Mouse (Mus musculus) liver, postnatal 0 days (tissue): ENCODE results near the gene Gpalpp1. TPM values are rescaled to one million over a fixed set of nuclear protein-coding genes. Genes with fewer than 3 reads are reported as not detected.

Experiments used
- ATAC-seq: fragments of 200-750 bp; cut with Nextera tagmentation; 2 replicates; pipeline ENCODE4 v1.8.0; 2017; ENCODE audit warnings: mild to moderate bottlenecking, moderate library complexity
- DNase-seq: peaks from one replicate; pipeline ENCODE4 v3.0.0-alpha.2; 2016
- H3K27ac ChIP-seq: fragments of 300-500 bp; sonication (generic); 2 replicates; pipeline ENCODE4 v1.5.1; 2014; ENCODE audit warnings: antibody characterized with exemption, moderate library complexity, mild to moderate bottlenecking, low read depth
- H3K27me3 ChIP-seq: fragments of 300-500 bp; sonication (generic); 2 replicates; pipeline ENCODE4 v1.6.1; 2014; ENCODE audit warnings: low read length, control low read depth, mixed read lengths; ENCODE audit not compliant: insufficient read depth
- H3K36me3 ChIP-seq: fragments of 300-500 bp; sonication (generic); replicated peaks from 2 replicates; pipeline ENCODE4 v1.6.1; 2014; ENCODE audit warnings: mild to moderate bottlenecking, control low read depth, low read length, moderate library complexity, mixed read lengths; ENCODE audit not compliant: insufficient read depth
- H3K4me1 ChIP-seq: fragments of 300-500 bp; sonication (generic); 2 replicates; pipeline ENCODE4 v1.6.1; 2014; ENCODE audit warnings: antibody characterized with exemption, mild to moderate bottlenecking, control low read depth; ENCODE audit not compliant: insufficient read depth
- H3K4me2 ChIP-seq: fragments of 300-500 bp; sonication (generic); 2 replicates; pipeline ENCODE4 v1.6.1; 2014; ENCODE audit warnings: low read depth, mild to moderate bottlenecking, low read length, moderate library complexity, mixed read lengths
- H3K4me3 ChIP-seq: fragments of 300-500 bp; sonication (generic); 2 replicates; pipeline ENCODE4 v1.5.1; 2014; ENCODE audit warnings: low read depth, low read length
- H3K9ac ChIP-seq: fragments of 300-500 bp; sonication (generic); replicated peaks from 2 replicates; pipeline ENCODE4 v1.6.1; 2014; ENCODE audit warnings: mild to moderate bottlenecking, moderate library complexity
- H3K9me3 ChIP-seq: fragments of 300-500 bp; sonication (generic); 2 replicates; pipeline ENCODE4 v1.6.1; 2016; ENCODE audit warnings: mild to moderate bottlenecking, control low read depth, low read length, mixed read lengths
- CTCF ChIP-seq: sonication (generic); IDR thresholded peaks from 2 replicates; pipeline ENCODE4 v1.5.1; 2016; ENCODE audit warnings: antibody characterized with exemption, low read depth
- EP300 ChIP-seq: IDR thresholded peaks from 2 replicates; pipeline ENCODE4 v1.6.1; 2016; ENCODE audit warnings: antibody characterized with exemption, low read depth, mild to moderate bottlenecking
- WGBS: fragments of 180-500 bp; shearing (Covaris S2); extraction: QIAGEN DNeasy Blood & Tissue Kit; methylation state at CpG from one replicate; pipeline ENCODE4 v1.1.7; 2014; ENCODE audit not compliant: insufficient replicate concordance; 5-methylcytosine and 5-hydroxymethylcytosine counted together
- polyA plus RNA-seq: library from polyadenylated mRNA; unstranded; fragments of >200 nt; fragmentation: Nextera tagmentation; extraction: Ambion mirVana; gene quantifications from 2 replicates; pipeline ENCODE4 v1.2.1, GENCODE M21; 2015

Gpalpp1 gene
- polyA plus RNA-seq, 1 experiment from 2014 or later: 3.2 TPM

GRCm38 (mm10) chr14:76151820-76152161 lies 41.2 kb upstream of the Gpalpp1 start:
- Histone ChIP-seq H3K36me3 (no peaks in the 10 kb centered on the region), H3K4me3 (peak overlapping the region; percentile 66), H3K4me1 (peaks cover 24% of the 10 kb centered on the region), H3K27me3 (no peaks in the 10 kb centered on the region), H3K27ac (peak overlapping the region; percentile 94), H3K4me2 (peak overlapping the region; percentile 82), H3K9me3 (no peaks in the 10 kb centered on the region), H3K9ac (peak overlapping the region; percentile 80)
- ATAC-seq: no peak
- WGBS: under 1% methylated on average over 10 of the region's 10 CpGs
- no peak for DNase-seq
- TF ChIP-seq CTCF: no peak
- no peak for TF ChIP-seq EP300

DNA sequence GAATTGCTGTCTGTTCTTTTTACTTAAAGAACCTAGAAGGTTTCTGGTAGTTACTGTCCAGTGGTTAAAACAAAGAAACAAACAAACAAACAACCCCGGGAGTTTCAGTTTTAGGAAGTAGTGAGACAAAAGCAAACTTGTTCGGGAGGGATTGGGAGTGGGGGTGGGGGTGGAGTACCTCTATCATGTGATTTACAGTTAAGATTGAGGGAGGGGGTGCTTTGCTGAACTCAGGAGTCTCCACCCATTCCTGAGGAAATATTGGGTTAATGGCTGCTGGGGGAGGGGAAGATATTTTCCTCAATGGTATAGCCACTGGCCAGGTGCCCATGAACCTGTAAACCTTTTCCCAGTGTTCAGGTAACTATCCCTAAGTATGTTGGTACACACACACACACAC lies 40.5 kb upstream of the Gpalpp1 start:
- H3K27me3 ChIP-seq: no peaks in the 10 kb centered on the region
- no peak overlapping the region for H3K27ac ChIP-seq
- DNase-seq: no peak
- 37% methylated on average over 2 of the region's 2 CpGs for WGBS
- H3K4me2 ChIP-seq: no peak overlapping the region
- H3K4me3 ChIP-seq: no peak overlapping the region
- no peaks in the 10 kb centered on the region for H3K36me3 ChIP-seq
- peaks cover 24% of the 10 kb centered on the region for H3K4me1 ChIP-seq
- no peak for ATAC-seq
- TF ChIP-seq EP300: no peak
- no peak for TF ChIP-seq CTCF
- no peaks in the 10 kb centered on the region for H3K9me3 ChIP-seq
- no peak overlapping the region for H3K9ac ChIP-seq

GRCm38 (mm10) chr14:76150499-76150898 lies 39.9 kb upstream of the Gpalpp1 start:
- Histone ChIP-seq H3K9ac (no peak overlapping the region; the same call in 1 of the 2 replicates), H3K9me3 (no peaks in the 10 kb centered on the region), H3K4me1 (peaks cover 24% of the 10 kb centered on the region), H3K36me3 (no peaks in the 10 kb centered on the region), H3K27ac (no peak overlapping the region), H3K27me3 (no peaks in the 10 kb centered on the region), H3K4me3 (no peak overlapping the region), H3K4me2 (no peak overlapping the region; the same call in 1 of the 2 replicates)
- 76% methylated on average over 11 of the region's 11 CpGs for WGBS
- ATAC-seq: no peak
- no peak for TF ChIP-seq CTCF
- no peak for TF ChIP-seq EP300
- DNase-seq: no peak

DNA sequence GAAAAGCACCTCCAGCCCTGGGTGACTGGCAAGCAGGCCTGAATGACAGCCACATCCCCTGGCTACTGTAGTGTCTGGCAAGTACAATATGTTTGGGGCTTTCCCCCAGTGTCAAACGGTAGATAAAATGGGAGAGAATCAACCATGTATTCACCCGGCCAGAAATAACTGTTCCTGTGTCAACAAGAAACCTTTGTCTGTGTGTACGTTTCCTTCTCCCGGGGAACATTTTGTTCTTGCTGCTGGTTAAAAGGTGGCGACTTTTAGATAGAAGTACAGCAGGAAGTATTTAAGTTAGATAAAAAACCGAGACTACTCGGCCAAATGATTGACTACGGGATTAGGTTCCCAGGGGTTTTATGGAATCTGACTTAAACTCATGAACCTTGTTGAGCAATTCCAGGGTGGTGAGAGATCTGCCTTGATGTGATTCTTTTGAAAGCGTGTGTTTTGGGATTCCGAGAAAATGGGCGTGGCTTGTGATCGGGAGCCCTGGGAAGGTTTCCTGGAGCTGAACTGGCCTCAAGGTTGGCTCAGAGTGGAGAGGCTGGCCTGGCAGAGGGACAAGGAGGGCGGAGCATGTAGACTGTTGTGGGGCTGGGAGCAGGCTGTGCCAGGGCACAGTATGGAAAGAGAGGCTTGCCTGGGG lies 39.1 kb upstream of the Gpalpp1 start:
- H3K27me3 ChIP-seq: no peaks in the 10 kb centered on the region
- TF ChIP-seq EP300: peak; percentile 96
- no peak for TF ChIP-seq CTCF
- H3K36me3 ChIP-seq: no peaks in the 10 kb centered on the region
- ATAC-seq (peak; percentile 57), DNase-seq (peak; percentile 85)
- peak overlapping the region; percentile 18; the same call in 1 of the 2 replicates for H3K9ac ChIP-seq
- peak overlapping the region; percentile 32 for H3K4me3 ChIP-seq
- H3K9me3 ChIP-seq: no peaks in the 10 kb centered on the region
- H3K4me1 ChIP-seq: peaks cover 24% of the 10 kb centered on the region
- H3K27ac ChIP-seq: peak overlapping the region; percentile 69
- H3K4me2 ChIP-seq: peak overlapping the region; percentile 60
- WGBS: 17% methylated on average over 13 of the region's 13 CpGs

DNA sequence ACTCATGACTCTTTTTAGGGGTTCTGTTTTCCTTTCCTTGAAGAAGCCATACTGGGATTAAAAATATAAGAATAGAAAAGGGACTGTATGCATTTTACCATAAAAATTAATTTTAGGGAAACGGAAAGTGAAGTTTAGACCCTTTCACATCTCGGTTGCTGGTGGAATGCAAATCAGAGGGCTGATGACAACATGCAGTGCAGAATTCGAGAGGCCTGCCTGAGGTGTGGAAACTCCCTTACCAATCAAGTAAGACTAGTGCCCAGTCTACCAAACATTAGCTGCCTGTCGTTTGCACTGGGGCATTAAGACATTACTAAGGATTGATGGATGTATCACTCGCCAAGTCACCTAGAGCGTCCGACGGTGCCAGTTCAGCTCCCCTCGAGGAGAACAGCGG lies 37.7 kb upstream of the Gpalpp1 start:
- 87% methylated on average over 10 of the region's 10 CpGs for WGBS
- DNase-seq: no peak
- Histone ChIP-seq H3K4me2 (no peak overlapping the region), H3K27me3 (no peaks in the 10 kb centered on the region), H3K9ac (no peak overlapping the region), H3K9me3 (no peaks in the 10 kb centered on the region), H3K4me3 (no peak overlapping the region), H3K27ac (no peak overlapping the region), H3K36me3 (no peaks in the 10 kb centered on the region), H3K4me1 (peaks cover 23% of the 10 kb centered on the region)
- TF ChIP-seq CTCF: no peak
- TF ChIP-seq EP300: no peak
- ATAC-seq: no peak

- 78% methylated on average over 6 of the region's 6 CpGs for WGBS
- no peak overlapping the region for H3K27ac ChIP-seq
- H3K9ac ChIP-seq: no peak overlapping the region
- H3K4me1 ChIP-seq: peaks cover 18% of the 10 kb centered on the region
- no peak overlapping the region for H3K4me3 ChIP-seq
- ATAC-seq (no peak), DNase-seq (no peak)
- H3K27me3 ChIP-seq: no peaks in the 10 kb centered on the region
- no peaks in the 10 kb centered on the region for H3K9me3 ChIP-seq
- no peak overlapping the region for H3K4me2 ChIP-seq
- TF ChIP-seq CTCF (no peak), EP300 (no peak)
- H3K36me3 ChIP-seq: no peaks in the 10 kb centered on the region
Measured at GRCm38 (mm10) chr14:76147061-76147460, 36.5 kb upstream of the Gpalpp1 start.

DNA sequence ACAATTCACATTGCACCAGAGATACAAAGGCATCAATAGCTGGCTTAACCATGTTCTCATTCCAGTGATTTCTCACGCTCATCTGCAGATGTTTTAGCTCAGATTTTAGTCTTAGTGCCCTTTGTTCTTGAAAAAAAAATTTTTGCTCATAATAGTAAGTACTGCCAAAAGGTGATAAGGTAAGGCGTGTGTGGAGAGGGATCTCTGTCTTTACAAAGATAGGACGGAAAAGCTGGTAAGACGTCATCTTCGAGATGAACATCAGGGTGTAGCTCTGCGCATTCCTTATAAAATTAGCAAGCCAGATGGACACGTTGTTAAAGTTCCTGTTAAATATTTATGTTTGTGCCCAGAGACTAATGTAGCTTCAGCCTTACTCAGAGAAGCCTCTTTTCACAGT lies 35.3 kb upstream of the Gpalpp1 start:
- DNase-seq: no peak
- Histone ChIP-seq H3K4me3 (no peak overlapping the region), H3K27me3 (no peaks in the 10 kb centered on the region), H3K4me2 (peak overlapping the region; percentile 16; the same call in 1 of the 2 replicates), H3K9me3 (no peaks in the 10 kb centered on the region), H3K4me1 (peaks cover 13% of the 10 kb centered on the region), H3K27ac (no peak overlapping the region), H3K36me3 (no peaks in the 10 kb centered on the region), H3K9ac (no peak overlapping the region)
- TF ChIP-seq EP300 (peak; percentile 89), CTCF (no peak)
- ATAC-seq: peak; percentile 50
- 35% methylated on average over 7 of the region's 7 CpGs for WGBS
